Mouse (Mus musculus) testis, adult 2 months (tissue): ENCODE measurements at regions not wholly inside any gene's neighbourhood (a gene's known extent, or its start where the extent isn't known, plus 50 kb on each side); places are given as distances from the start of the nearest gene placed in this dataset.
A peak's percentile ranks its signal among the peaks of the same experiment; 100 is the strongest.

Experiments
- H3K27ac ChIP-seq: fragments of 200-500 bp; 2 replicates; pipeline ENCODE4 v1.5.1; 2012; ENCODE audit warnings: low read depth, low read length; ENCODE audit not compliant: control insufficient read depth, insufficient read depth
- H3K27me3 ChIP-seq: fragments of 200-500 bp; 2 replicates; pipeline ENCODE4 v1.6.1; 2012; ENCODE audit warnings: mild to moderate bottlenecking, low read length, moderate library complexity; ENCODE audit not compliant: control insufficient read depth, insufficient read depth
- H3K36me3 ChIP-seq: fragments of 200-500 bp; 2 replicates; pipeline ENCODE4 v1.6.1; 2012; ENCODE audit warnings: mild to moderate bottlenecking, low read length; ENCODE audit not compliant: control insufficient read depth, insufficient read depth
- H3K4me1 ChIP-seq: fragments of 200-500 bp; 2 replicates; pipeline ENCODE4 v1.6.1; 2012; ENCODE audit warnings: low read length; ENCODE audit not compliant: control insufficient read depth, insufficient read depth
- H3K4me3 ChIP-seq: fragments of 200-500 bp; 2 replicates; pipeline ENCODE4 v1.5.1; 2012; ENCODE audit warnings: low read depth, mild to moderate bottlenecking, low read length, moderate library complexity, mixed read lengths; ENCODE audit not compliant: control insufficient read depth
- CTCF ChIP-seq: fragments of 200-500 bp; IDR thresholded peaks from 2 replicates; pipeline ENCODE4 v1.5.1; 2012; ENCODE audit warnings: low read depth, mild to moderate bottlenecking, inconsistent platforms, low read length, moderate library complexity; ENCODE audit not compliant: control insufficient read depth, insufficient read depth, insufficient replicate concordance
- POLR2A ChIP-seq: fragments of 200-500 bp; IDR thresholded peaks from 2 replicates; pipeline ENCODE4 v1.6.1; 2012; ENCODE audit warnings: low read depth, mild to moderate bottlenecking, inconsistent platforms, low read length, moderate library complexity; ENCODE audit not compliant: control insufficient read depth

- TF ChIP-seq CTCF (no peak), POLR2A (no peak)
- H3K4me3 ChIP-seq: no peak overlapping the region
- H3K27ac ChIP-seq: no peak overlapping the region
- H3K36me3 ChIP-seq: no peaks in the 10 kb centered on the region
- H3K27me3 ChIP-seq: no peaks in the 10 kb centered on the region
- H3K4me1 ChIP-seq: peaks cover 4% of the 10 kb centered on the region
These were observed 67.4 kb upstream of the Rad23b start for GRCm38 (mm10) chr4:55282474-55282873.

- Histone ChIP-seq H3K4me1 (peaks cover 4% of the 10 kb centered on the region), H3K27me3 (no peaks in the 10 kb centered on the region), H3K27ac (no peak overlapping the region), H3K4me3 (no peak overlapping the region), H3K36me3 (no peaks in the 10 kb centered on the region)
- TF ChIP-seq POLR2A (no peak), CTCF (no peak)
These were observed 65.1 kb upstream of the Rad23b start for GRCm38 (mm10) chr4:55284722-55285225.

GRCm38 (mm10) chr4:55285641-55286040 lies 64.2 kb upstream of the Rad23b start:
- Histone ChIP-seq H3K4me1 (peaks cover 4% of the 10 kb centered on the region), H3K36me3 (no peaks in the 10 kb centered on the region), H3K27me3 (no peaks in the 10 kb centered on the region), H3K27ac (no peak overlapping the region), H3K4me3 (no peak overlapping the region)
- TF ChIP-seq CTCF: no peak
- no peak for TF ChIP-seq POLR2A

- Histone ChIP-seq H3K27ac (no peak overlapping the region), H3K36me3 (no peaks in the 10 kb centered on the region), H3K27me3 (no peaks in the 10 kb centered on the region), H3K4me3 (no peak overlapping the region), H3K4me1 (no peaks in the 10 kb centered on the region)
- TF ChIP-seq CTCF: no peak
- TF ChIP-seq POLR2A: no peak
These were observed 61.4 kb upstream of the Rad23b start for GRCm38 (mm10) chr4:55288456-55288855.

- H3K4me1 ChIP-seq: peaks cover 4% of the 10 kb centered on the region
- no peaks in the 10 kb centered on the region for H3K27me3 ChIP-seq
- TF ChIP-seq POLR2A: no peak
- peak; percentile 21; the same call in 1 of the 2 replicates for TF ChIP-seq CTCF
- no peak overlapping the region for H3K4me3 ChIP-seq
- H3K27ac ChIP-seq: no peak overlapping the region
- no peaks in the 10 kb centered on the region for H3K36me3 ChIP-seq
These were observed 57.6 kb upstream of the Rad23b start for GRCm38 (mm10) chr4:55292277-55292676.

- no peak for TF ChIP-seq CTCF
- TF ChIP-seq POLR2A: no peak
- Histone ChIP-seq H3K27ac (no peak overlapping the region), H3K27me3 (no peaks in the 10 kb centered on the region), H3K4me3 (no peak overlapping the region), H3K36me3 (no peaks in the 10 kb centered on the region), H3K4me1 (peaks cover 4% of the 10 kb centered on the region)
These were observed 57.1 kb upstream of the Rad23b start for GRCm38 (mm10) chr4:55292701-55293100.

GRCm38 (mm10) chr4:55293347-55294079 lies 56.3 kb upstream of the Rad23b start:
- Histone ChIP-seq H3K27ac (no peak overlapping the region), H3K4me3 (no peak overlapping the region), H3K36me3 (no peaks in the 10 kb centered on the region), H3K4me1 (peaks cover 4% of the 10 kb centered on the region), H3K27me3 (no peaks in the 10 kb centered on the region)
- TF ChIP-seq POLR2A (no peak), CTCF (no peak)

- no peak overlapping the region for H3K27ac ChIP-seq
- TF ChIP-seq CTCF: no peak
- no peak for TF ChIP-seq POLR2A
- H3K27me3 ChIP-seq: no peaks in the 10 kb centered on the region
- no peaks in the 10 kb centered on the region for H3K36me3 ChIP-seq
- no peak overlapping the region for H3K4me3 ChIP-seq
- H3K4me1 ChIP-seq: peaks cover 4% of the 10 kb centered on the region
These were observed 55.6 kb upstream of the Rad23b start for GRCm38 (mm10) chr4:55294255-55294687.
